Mouse (Mus musculus): ENCODE measurements at regions not wholly inside any gene's neighbourhood (a gene's known extent, or its start where the extent isn't known, plus 50 kb on each side); places are given as distances from the start of the nearest gene placed in this dataset.

GRCm38 (mm10) chr12:13825899-13826298 is 326.0 kb downstream of the Fam84a start:
- DNase-seq, result no peak

GRCm38 (mm10) chr12:13815500-13815899 is 336.4 kb downstream of the Fam84a start:
- no peak for DNase-seq

GRCm38 (mm10) chr12:13810155-13810515 is 341.7 kb downstream of the Fam84a start:
- DNase-seq, result no peak

- no peak for DNase-seq
Measured at GRCm38 (mm10) chr12:13809291-13810154, 342.3 kb downstream of the Fam84a start.

DNA sequence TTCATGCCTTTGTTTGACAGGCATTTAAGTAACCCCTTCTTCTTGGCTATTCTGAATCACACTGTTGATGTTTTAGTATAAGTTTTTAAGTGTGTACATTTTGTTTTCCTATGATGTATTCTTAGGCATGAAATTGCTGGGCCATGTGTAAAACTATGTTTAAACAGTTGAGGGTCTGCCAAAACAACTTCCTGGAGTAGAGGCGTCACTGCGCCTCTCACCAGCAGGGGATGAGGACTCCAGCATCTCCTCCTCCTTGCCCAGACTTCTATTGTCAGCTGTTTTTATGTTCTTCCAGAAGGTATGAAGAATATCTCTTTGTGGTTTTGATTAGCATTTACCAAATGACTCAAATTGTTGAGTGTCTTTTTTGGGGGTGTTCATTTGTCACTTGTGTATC is 372.1 kb downstream of the Fam84a start:
- no peak for DNase-seq

GRCm38 (mm10) chr12:13776687-13777086 is 375.2 kb downstream of the Fam84a start:
- no peak for DNase-seq

DNA sequence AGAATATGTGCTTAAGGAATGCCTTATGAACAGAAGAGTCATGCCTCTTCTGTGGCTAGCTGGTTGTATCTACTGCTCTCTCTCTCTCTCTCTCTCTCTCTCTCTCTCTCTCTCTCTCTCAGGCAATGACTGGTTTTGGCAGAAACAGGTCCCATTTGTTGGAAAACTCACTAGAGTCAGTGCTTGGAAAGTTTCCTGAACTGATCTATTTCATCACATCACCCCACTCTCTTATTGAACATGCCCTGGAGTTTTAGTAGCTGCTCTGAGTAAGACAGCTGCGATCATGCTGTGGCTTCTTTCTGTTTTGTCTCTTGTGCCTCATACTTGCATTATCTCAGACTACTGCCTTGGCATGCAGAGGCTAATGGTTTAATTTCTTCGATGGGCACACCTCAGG is 382.2 kb downstream of the Fam84a start:
- DNase-seq, result no peak

DNA sequence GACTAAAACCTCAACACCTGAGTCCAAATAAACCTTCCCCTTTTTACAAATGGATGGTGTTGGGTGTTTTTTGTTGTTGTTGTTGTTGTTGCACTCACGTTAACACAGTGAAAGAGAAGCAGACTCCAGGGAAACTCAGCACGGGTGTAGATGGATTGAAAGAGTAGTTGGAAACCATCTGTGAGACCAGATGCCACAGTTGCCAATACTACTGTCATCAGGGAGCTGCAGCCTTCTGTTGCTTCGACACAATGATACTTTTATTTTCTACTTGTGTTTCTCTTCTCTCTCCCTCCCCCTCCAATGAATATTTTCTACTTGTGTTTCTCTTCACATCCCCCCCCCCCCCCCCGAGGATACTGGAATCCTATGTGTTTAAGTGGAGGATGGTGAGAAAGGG is 382.7 kb downstream of the Fam84a start:
- DNase-seq, result no peak

DNA sequence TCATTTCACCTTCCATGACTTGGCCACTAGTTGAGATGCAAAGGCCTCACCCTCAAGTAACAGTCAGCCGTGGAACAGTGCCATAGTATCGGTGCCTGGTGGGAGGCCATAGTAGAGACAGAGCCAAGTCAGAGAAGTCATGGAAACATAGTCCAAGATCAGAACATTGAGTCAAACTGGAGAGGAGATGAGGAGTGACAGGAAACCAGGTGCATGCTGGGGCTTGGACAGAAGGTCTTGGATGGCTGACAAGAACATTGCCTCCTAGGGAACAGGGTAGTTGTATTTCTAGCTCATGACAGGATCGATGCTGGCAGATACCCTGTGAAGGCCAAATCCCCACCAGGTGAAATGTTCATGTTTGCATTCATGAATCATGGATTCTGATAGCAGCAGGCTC is 385.4 kb downstream of the Fam84a start:
- no peak for DNase-seq

DNA sequence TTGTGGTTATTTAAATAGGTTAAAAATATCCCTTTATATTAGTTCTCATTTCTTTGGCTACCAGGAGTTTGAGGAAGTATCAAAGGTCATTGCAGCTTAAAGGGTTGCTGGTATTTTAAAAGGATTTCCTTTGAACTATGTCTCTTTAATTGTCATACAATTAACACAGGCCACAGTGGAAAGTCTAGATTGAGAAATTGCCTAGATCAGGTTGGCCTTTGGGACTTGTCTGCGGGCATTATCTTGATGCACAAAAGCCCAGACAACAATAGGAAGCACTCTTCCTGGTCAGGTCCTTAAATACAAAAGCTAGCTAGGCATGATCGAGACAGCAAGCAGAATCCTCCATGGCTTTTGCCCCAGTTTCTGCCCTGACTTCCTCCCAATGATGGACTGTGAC is 398.0 kb downstream of the Fam84a start:
- no peak for DNase-seq

DNA sequence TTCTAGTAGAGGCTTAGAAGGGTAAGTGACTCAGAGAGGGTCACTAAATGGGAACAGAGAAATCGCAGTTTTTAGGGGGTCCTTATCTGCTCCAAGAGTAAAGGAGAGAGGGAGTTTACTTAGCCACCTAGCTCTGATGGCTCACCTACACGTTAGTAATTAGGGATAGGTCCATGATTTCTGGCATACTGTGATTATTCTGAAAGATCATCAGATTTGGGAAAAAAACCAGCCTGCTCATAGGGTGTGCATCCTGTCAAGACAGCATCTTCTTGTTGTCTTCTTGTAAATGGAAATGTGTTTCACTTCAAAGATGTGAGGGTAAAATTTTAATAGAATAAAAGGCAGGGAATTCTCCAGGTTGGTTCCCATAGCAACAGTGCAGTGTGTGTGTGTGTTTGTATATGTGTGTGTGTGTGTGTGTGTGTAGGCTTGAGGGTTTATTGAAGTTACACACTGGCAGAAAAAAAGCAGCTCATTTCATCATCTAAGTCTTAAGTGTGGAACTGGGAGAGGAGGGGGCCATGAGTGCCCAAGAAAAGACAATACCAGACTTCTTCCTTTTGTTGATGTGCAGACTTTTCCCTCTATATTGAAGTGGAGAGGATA is 407.4 kb downstream of the Fam84a start:
- DNase-seq, result no peak

DNA sequence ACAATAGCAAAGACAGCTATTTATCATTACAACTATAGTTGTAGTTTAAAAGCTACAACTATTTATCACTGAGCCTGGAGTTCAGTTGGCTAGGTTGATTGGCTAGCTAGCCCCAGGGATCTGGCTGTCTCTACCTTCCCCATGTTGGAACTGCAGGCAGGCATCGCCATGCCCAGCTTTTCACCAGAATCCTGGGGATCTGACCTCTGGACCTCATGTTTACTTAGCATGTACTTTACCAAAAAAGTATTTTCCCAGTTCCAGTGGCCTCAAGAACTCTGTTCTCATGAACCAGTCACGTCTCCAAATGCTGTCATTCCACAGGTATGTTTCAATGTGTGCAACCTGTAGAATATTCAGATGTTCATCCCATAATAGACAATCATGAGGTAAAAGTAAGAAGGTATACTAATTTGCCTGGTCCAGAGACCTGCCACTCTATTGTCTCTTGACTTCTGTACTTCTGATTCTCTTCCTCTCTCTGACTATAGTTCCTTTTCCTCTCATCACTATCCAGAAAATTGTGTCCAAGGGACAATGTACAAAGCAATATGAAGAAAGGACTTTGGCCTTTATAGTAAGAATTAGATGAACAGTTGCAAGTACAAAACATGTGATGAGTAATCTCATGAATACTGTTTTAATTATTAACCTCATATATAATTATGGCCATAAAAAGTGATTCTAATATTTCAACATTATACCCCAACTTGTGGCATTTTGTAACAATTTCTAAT is 421.8 kb downstream of the Fam84a start:
- no peak for DNase-seq

DNA sequence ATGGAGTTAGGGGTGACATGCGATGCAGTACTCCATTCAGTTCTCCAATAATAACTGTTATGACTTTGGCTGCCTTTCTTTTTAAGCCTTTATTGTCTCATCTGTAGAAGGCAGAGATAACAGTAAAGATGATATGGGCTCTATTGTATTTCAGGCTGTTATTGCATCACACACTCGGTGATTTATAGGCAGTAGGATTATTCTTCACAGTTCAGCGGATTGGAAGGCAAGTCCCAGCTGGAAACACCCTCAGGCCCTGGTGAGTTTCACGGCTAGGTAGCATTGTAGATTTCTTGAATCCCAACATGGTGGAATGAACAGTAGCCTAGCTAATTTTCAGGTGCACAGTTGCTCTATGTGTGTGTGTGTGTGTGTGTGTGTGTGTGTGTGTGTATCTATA is 422.9 kb downstream of the Fam84a start:
- DNase-seq, result no peak

- no peak for DNase-seq
Measured at GRCm38 (mm10) chr12:13724511-13724910, 427.3 kb downstream of the Fam84a start.

GRCm38 (mm10) chr12:13709806-13710205 is 440.9 kb downstream of the Nbas start:
- DNase-seq, result no peak

GRCm38 (mm10) chr12:13707747-13708146 is 438.8 kb downstream of the Nbas start:
- DNase-seq, result no peak

GRCm38 (mm10) chr12:13706510-13706909 is 437.6 kb downstream of the Nbas start:
- no peak for DNase-seq

DNA sequence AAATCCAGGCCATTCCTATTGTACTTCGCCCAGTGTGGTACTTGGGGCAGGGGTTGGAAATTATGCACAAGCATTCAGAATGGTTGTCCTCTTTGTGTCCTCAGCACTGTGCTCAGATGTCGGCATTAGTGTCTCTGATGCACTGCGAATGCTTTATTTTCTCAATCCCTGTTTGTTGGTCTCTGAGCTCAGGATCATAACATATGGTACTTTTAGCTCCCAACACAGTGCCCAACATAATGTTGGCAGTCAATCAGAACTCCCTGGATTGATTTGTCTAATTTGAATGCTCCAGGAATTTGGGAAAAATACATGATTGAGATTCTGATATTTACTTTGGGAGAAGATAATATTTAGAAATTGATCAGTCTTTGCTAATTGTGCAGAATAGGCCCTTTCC is 434.7 kb downstream of the Nbas start:
- no peak for DNase-seq

DNA sequence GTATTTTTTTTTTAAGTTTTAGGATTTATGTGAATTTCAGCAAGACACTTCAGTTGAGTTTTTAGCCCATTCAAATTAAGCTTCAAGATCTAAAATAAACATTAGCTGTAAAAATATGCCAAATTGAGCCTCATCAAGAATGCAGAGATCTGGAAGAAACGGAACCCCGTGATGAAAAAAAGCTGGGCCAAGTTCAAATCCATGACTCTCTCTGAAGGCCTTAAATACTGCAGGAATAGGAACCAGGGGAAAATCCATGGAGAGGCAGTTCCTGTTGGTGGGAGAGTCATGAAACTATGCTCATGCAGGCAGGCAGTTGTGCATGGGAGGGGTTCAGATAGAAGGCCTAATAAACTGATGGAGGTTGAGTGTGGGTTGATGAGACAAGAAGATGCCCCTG is 430.9 kb downstream of the Nbas start:
- DNase-seq, result no peak

DNA sequence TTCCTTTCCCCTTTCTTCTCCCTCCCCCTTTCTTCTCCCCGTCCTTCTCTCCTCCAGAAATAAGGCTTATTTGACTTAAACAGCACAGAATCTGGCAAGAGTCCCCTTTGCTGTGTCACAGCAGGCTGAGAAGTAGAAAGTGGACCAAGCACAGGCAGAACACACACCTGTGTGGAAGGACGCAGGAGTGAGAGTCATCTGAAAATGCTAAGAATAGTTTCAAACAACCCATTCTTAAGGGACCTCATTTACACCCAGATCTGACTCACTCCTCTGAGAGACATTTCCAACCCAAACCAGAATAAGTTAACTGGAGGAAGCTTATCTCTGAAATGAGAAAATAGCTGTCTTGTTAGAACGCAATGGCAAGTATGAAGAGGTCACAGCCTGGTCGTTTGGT is 429.9 kb downstream of the Nbas start:
- DNase-seq, result no peak

DNA sequence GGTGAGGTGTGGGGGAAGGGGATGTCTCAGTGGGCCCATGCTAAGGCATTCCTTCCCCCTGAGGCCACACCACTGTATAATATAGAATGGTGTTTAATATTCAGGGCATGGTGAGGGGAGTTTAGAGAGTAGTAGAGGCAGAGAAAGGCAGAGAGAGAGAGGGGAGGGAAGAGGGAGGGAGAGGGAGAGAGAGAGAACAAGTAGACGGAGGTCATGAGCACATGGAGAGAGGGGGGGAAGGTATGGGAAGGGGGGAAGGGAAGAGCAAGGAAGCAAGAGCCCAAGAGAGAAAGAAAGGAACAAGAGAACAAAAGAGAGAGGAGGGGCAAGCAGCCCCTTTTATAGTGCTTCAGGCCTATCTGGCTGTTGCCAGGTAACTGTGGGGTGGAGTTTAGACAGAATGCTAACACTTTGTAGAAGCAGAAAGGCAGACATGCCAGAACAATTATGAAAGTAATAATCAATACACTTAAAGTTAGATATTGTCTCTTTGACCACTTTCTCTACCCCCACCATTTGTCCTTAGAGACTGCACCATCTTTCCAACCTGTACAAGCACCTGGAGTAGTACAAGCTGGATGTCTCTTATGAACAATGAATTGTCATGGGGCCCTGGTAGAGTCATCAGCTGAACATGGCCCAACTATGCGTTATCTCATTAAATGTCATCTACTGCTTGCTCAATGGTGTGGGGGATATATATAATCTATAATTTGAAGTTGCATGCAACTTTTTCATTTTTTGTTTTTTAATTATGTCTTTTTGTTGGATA is 422.6 kb downstream of the Nbas start:
- no peak for DNase-seq

GRCm38 (mm10) chr12:13677266-13677665 is 408.3 kb downstream of the Nbas start:
- DNase-seq, result no peak

DNA sequence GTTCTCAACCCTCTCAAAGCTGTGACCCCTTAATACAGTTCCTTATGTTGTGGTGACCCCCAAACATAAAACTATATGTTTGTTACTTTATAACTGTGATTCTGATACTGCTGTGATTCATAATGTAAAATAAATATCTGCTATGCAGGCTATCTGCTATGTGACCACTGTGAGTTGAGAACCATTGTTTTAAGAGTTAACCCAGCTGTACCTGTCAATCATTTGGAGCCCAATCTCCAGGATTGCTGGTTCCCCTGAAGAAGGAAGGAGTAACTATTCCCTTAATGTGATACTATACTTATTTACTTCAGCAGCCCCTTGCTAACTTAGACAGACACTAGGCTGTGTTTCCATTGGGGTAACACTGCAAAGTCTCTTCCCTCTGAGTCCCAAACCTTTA is 400.5 kb downstream of the Nbas start:
- DNase-seq, result no peak

Measured in adrenal gland, postnatal 10 days (tissue).